Mouse (Mus musculus) megakaryocyte, embryonic 14.5 days (primary cell): ENCODE data around the gene Tspan11. TPM values are rescaled to one million over a fixed set of nuclear protein-coding genes. Genes with fewer than 3 reads are reported as not detected.

Experiments used
- H3K27me3 ChIP-seq: replicated peaks from 2 replicates; pipeline ENCODE3; 2012; ENCODE audit warnings: inconsistent platforms
- H3K36me3 ChIP-seq: replicated peaks from 2 replicates; pipeline ENCODE3; 2012; ENCODE audit warnings: low read length, inconsistent platforms, mixed read lengths
- H3K4me1 ChIP-seq: 2 replicates; pipeline ENCODE4 v1.6.1; 2012; ENCODE audit warnings: inconsistent platforms
- H3K4me3 ChIP-seq: replicated peaks from 2 replicates; pipeline ENCODE3; 2012; ENCODE audit warnings: moderate library complexity, mild to moderate bottlenecking, inconsistent platforms
- H3K9me3 ChIP-seq: 2 replicates; pipeline ENCODE4 v1.6.1; 2012; ENCODE audit warnings: inconsistent platforms
- FLI1 ChIP-seq: IDR thresholded peaks from 2 replicates; pipeline ENCODE4 v1.6.1; 2012; ENCODE audit warnings: low read length, inconsistent platforms, mixed read lengths
- GATA1 ChIP-seq: IDR thresholded peaks from 3 replicates; pipeline ENCODE4 v1.6.1; 2012; ENCODE audit warnings: mixed read lengths, low read length, inconsistent platforms, borderline replicate concordance
- polyA plus RNA-seq: library from polyadenylated mRNA; stranded (reverse); fragments of >175 nt; gene quantifications from 2 replicates; pipeline ENCODE4 v1.2.3, GENCODE M21; 2012; ENCODE audit warnings: low replicate concordance; ENCODE audit not compliant: insufficient read depth

The Tspan11 gene
- polyA plus RNA-seq, 1 experiment: not detected

DNA sequence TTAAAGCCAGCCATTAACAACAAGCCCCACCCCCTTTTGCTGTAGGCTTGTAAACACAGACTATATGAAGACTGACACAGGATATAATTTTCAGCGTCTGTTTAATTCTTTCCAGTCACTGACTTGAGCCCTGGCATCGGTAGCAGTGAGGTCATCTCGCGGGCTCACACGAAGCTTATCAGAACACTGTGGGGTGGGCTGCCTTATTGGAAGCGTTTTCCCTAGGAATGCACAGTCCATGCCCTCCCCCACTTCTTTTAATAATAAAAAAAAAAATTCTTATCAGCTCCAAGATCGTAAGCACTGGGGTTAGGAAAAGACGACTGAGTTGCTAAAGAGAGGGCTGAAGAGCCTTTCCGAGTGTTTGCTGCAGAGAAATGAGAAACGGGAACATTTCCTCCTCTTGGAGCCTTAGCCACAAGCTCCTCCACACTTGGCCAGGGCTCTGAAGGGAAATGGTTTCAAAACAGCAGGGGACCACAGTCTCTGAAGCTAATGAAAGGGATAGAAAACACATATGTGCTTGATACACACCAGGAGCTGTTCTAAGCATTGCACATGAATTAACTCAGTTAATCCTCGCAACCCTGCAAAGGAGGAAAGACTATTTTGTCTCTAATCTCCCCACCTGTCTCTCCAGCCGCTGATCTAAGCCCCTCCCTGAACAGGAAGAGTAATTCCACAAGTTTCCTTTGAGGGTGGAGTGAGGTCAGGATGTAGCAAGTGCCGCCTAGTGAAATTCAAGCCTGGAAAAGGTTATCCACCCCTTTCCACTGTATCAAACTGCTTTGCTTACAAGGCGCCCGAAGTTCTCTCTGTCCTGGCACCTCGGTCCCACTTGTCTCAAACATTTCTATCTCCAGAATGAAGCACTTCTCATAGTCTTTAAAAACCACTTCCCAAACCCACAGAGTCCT, 33.4 kb upstream of the Tspan11 start:
- Histone ChIP-seq H3K27me3 (peaks cover 43% of the 10 kb centered on the region), H3K36me3 (no peaks in the 10 kb centered on the region), H3K4me1 (peaks cover 43% of the 10 kb centered on the region), H3K4me3 (peak overlapping the region; percentile 77), H3K9me3 (no peaks in the 10 kb centered on the region)
- TF ChIP-seq FLI1: no peak
- no peak for TF ChIP-seq GATA1

DNA sequence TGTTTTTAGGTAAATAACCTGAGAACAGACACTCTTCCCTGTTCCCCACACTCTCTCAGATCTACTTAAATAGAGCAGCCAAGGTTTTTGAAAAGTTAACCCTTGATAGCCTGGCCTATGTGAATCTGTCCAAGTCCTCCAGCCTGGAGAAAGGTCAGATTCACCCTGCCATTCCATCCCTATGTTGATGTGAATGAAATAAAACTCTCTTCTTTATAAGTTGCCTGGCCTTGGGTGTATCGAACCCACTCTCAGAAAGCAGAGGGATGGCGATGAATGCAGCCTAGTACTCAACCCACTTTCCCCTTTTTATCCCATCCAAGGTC, 32.7 kb upstream of the Tspan11 start:
- no peaks in the 10 kb centered on the region for H3K9me3 ChIP-seq
- no peak overlapping the region for H3K4me3 ChIP-seq
- peaks cover 36% of the 10 kb centered on the region for H3K27me3 ChIP-seq
- TF ChIP-seq GATA1 (no peak), FLI1 (no peak)
- peaks cover 43% of the 10 kb centered on the region for H3K4me1 ChIP-seq
- H3K36me3 ChIP-seq: no peaks in the 10 kb centered on the region

DNA sequence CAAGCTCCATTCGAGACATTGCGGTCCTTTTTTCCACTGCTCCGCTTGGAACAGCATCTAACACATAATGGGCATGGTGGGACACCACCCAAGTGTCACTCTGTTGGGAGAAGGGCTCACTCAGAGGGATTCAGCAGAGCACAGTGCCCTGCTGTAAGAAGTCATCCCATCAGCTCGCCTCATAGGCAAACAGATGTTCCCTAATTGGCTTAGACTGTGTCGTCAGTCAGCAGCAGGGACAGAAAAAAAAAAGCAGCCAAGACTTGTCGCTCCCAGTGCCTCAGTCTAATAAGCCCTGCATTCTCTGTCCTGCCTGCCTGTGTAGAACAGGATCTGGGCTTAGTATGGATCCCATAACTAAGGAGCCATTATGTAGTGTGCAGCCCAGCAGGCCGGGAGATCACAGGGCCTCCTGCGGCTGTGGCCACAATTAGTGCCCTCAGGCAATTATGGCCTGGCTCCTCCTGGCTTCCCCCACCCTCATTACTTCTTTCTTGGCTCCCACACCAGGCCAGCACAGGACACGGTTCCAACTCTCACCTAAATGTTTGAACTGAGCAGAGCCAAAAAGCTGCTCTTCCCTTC, 31.6 kb upstream of the Tspan11 start:
- peaks cover 33% of the 10 kb centered on the region for H3K27me3 ChIP-seq
- TF ChIP-seq GATA1: no peak
- no peak for TF ChIP-seq FLI1
- H3K36me3 ChIP-seq: no peaks in the 10 kb centered on the region
- H3K9me3 ChIP-seq: no peaks in the 10 kb centered on the region
- H3K4me1 ChIP-seq: peaks cover 43% of the 10 kb centered on the region
- H3K4me3 ChIP-seq: no peak overlapping the region

DNA sequence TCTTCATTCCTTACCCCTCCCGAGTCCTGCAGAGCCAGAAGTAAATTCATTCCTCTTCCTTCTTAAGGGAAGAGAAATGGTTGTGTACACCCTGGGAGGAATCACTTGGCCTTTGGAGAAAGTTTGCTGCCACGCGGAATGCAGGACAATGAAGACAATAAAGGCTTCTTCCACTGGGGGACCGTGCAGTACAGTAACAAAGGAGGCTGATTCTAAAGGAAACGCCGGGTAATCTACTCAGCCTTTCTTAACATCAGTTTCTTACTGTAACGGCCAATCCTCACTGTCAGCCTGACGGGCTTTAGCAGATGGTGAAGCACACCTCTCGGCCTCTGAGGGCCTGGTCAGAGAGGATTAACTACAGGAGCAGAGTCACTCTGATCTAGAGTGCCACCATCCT, 25.4 kb upstream of the Tspan11 start:
- Histone ChIP-seq H3K9me3 (peaks cover 4% of the 10 kb centered on the region; the same call in 1 of the 2 replicates), H3K4me1 (no peaks in the 10 kb centered on the region)
- TF ChIP-seq GATA1 (no peak), FLI1 (no peak)

DNA sequence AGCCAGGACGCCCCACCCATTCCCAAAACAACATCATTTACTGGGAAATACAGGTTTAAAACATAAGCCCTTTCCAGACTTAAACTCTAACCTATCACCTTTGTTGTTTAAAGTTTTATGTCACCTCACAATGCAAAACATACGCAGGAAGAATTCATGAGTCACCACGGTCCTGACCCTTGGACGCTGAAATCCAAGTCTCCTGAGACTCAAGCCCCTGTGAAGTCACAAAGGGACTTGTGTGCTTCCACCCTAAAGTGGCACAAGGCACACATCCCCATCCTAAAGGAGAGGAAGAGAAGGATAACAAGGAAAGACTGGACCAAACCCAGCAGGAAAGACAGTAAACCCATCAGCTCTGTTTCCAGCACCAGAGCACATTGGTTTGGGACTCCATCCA, 22.0 kb upstream of the Tspan11 start:
- Histone ChIP-seq H3K9me3 (peaks cover 16% of the 10 kb centered on the region), H3K4me3 (no peak overlapping the region), H3K4me1 (no peaks in the 10 kb centered on the region), H3K36me3 (no peaks in the 10 kb centered on the region), H3K27me3 (peaks cover 38% of the 10 kb centered on the region)
- TF ChIP-seq FLI1: no peak
- no peak for TF ChIP-seq GATA1

More for the DNA sequence above, 25.4 kb upstream of the Tspan11 start:
- H3K27me3 ChIP-seq: peaks cover 36% of the 10 kb centered on the region
- no peak overlapping the region for H3K4me3 ChIP-seq
- H3K36me3 ChIP-seq: no peaks in the 10 kb centered on the region

DNA sequence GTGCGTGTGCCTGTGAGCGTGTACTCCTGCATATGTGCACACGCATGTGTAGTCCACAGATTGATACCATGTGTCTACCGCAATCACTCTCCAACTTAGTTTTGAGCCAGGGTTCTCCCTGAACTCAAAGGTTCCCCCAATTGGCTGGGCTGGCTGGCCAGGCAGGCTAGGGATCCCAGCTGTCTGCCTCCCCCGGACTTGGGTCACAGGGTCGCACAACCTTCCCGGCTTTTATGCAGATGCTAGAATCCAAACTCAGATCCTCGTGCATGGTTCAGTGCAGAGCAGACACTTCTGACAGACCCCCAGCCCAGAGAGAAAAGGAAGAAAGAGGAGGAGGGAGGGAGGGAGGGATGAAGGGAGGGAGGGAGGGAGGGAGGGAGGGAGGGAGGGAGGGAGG, 18.8 kb upstream of the Tspan11 start:
- Histone ChIP-seq H3K4me3 (no peak overlapping the region), H3K27me3 (peaks cover 50% of the 10 kb centered on the region), H3K9me3 (peaks cover 38% of the 10 kb centered on the region), H3K36me3 (no peaks in the 10 kb centered on the region), H3K4me1 (no peaks in the 10 kb centered on the region)
- TF ChIP-seq GATA1 (no peak), FLI1 (no peak)

DNA sequence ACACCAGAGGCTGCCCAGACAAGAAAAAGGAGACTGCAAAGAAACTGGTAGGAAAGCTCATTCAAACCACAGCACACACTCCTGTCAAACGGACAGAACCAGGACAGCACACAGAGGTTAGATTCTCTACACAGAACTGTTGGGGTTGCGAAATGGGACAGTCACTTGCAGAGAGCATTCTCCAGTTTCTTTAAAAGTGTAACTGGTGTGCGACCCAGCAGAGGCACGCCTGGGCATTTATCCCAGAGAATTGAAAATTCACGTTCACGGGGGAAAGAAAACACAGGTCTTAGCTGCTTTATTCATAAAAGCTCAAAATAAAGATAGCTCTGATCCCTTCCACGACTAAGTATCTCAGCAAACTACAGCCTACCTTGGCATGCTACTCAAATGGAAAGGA, 18.3 kb upstream of the Tspan11 start:
- Histone ChIP-seq H3K9me3 (peaks cover 39% of the 10 kb centered on the region), H3K36me3 (no peaks in the 10 kb centered on the region), H3K4me1 (no peaks in the 10 kb centered on the region), H3K27me3 (peaks cover 47% of the 10 kb centered on the region), H3K4me3 (no peak overlapping the region)
- TF ChIP-seq GATA1 (no peak), FLI1 (no peak)

DNA sequence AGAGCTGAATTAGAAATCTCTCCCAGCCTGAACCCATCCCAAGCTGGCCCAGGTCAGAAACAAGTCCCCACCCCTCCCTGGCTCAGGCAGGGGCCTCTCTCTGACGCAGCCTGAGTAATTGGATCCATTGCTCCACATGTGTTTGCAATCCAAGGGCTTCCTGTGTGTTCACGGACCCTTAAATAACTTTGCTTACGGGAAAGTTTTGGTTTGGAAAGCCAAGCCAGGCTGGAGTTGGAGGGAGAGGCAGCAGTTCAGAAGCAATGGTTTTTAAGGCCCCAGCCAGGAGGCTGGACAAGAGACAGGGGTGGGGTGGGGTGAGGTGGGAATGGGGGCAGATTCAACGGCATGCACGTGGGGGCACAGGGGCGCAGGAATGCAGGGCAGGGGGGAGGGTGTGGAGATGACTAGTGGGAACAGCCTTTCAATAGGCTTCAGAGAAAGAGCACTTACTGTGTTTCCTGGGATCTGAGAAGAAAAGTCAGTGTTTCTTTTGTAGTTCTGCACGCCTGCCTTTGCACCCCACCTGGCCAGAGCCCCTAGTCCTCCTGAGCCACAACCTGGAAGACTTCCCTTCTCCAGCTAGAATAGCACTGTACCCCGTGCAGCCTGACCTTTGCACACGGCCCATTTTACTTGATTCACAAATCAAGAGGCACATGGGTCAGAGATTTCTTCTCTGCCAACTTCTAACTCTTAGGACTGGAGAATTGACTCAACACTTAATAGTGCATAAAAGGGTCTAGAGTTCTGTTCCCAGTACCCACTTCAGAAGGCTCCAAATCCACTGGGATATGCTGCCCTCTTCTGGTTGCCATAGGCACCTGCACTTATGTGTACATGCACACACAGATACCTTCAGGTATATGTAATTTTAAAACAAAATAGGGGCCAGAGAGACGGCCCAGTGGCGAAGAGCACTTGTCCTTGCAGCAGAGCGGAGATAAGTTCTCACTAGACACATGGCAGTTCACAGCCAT, 16.8 kb upstream of the Tspan11 start:
- Histone ChIP-seq H3K4me1 (no peaks in the 10 kb centered on the region), H3K9me3 (peaks cover 39% of the 10 kb centered on the region), H3K36me3 (no peaks in the 10 kb centered on the region), H3K27me3 (peaks cover 55% of the 10 kb centered on the region), H3K4me3 (no peak overlapping the region)
- TF ChIP-seq GATA1 (no peak), FLI1 (no peak)

DNA sequence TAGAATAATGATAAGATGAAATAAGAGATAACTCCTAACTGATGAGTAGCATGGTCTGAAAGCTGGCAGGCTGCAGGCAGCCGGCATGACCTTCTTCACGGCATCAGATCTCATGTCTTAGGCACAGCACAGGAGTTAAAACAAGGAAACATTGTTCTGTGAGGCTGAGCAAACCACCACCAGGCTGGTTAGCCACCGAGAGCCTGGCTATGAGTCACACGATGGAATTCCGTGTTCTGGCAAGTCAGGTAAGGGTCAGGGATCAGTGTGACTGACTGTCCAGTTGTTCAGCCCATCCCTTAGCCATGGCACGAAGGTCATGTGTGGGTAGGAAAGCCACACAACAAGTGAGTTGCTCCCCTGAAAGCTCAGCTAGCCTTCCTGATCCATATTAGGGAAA, 16.0 kb upstream of the Tspan11 start:
- Histone ChIP-seq H3K4me1 (no peaks in the 10 kb centered on the region), H3K9me3 (peaks cover 39% of the 10 kb centered on the region), H3K27me3 (peaks cover 61% of the 10 kb centered on the region), H3K36me3 (no peaks in the 10 kb centered on the region), H3K4me3 (no peak overlapping the region)
- TF ChIP-seq GATA1 (no peak), FLI1 (no peak)
